Mouse (Mus musculus) cerebellum, adult 2 months (tissue): ENCODE results near the gene Eif3k.

Source experiments
- CTCF ChIP-seq: fragments of 200-500 bp; IDR thresholded peaks from 2 replicates; pipeline ENCODE4 v1.5.1; 2011; ENCODE audit warnings: low read depth, mild to moderate bottlenecking, control low read depth, low read length, moderate library complexity, borderline replicate concordance; ENCODE audit not compliant: insufficient read depth
- POLR2A ChIP-seq: fragments of 200-500 bp; IDR thresholded peaks from 2 replicates; pipeline ENCODE4 v1.6.1; 2011; ENCODE audit warnings: low read length, control low read depth, borderline replicate concordance; ENCODE audit not compliant: insufficient read depth

DNA sequence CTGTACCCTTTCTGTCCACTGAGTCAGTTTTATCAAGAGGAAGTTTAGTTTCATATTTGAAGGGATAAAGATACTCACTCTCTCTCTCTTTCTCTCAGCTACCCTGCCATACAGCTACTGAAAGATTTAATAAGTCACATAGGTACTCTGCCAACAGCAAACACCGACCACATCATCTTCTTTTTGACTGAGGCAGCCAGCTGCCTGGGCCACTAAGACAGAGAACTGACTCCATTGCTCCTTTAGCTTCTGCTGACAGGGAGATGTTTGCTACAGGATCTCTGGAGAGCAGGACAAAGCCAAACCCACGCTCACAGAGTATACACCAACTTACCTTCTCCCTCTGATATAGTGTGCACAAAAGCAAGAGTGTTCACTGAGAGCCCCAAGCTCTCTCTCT lies 32.4 kb downstream of the Eif3k start:
- no peak for TF ChIP-seq POLR2A
- TF ChIP-seq CTCF = no peak
